ENCODE assay signal across 8 mouse cellular contexts in genomic region chr16:30063984-30064453, GRCm38 (mm10). TPM values are rescaled to one million over a fixed set of nuclear protein-coding genes. Genes with fewer than 3 reads are reported as not detected.
DNase-seq lines count a peak whose midpoint lies in the region; ATAC-seq and TF ChIP-seq lines count a peak whose summit lies in the region.

Hes1 (plus strand) TSS chr16:30064384.

- H3K4me3 ChIP-seq in gastrocnemius, adult 2 months: peak within 1 kb of the TSS; percentile 89
- H3K4me3 ChIP-seq in hindbrain, embryonic 15.5 days: peak within 1 kb of the TSS; percentile 68

- peaks cover 64% of the 10 kb centered on the region for H3K4me1 ChIP-seq in hindbrain, embryonic 15.5 days (replicated peaks)

- peak within 1 kb of the TSS; percentile 94 for H3K4me2 ChIP-seq in hindbrain, embryonic 15.5 days

- TF ChIP-seq CTCF in gastrocnemius, adult 2 months (IDR thresholded peaks at IDR 0.05): no peak

- H3K9ac ChIP-seq in hindbrain, embryonic 15.5 days: peak within 1 kb of the TSS; percentile 59

- H3K27me3 ChIP-seq in hindbrain, embryonic 15.5 days: peaks cover 40% of the 10 kb centered on the region

- under 1% methylated on average over 57 of the region's 57 CpGs for WGBS in hindbrain, embryonic 15.5 days

- intact Hi-C loops in gastrocnemius, adult 2 months (cut with DNase I): loop anchor here (1.0 to 2.0 kb wide), 3 partner anchors 55 to 249 kb away; no protein-coding TSS in a partner anchor

- DNase-seq in T-cell, adult 2 months (ENCODE audit: low spot score): peak; percentile 81
- peak; percentile 52 to 61 for DNase-seq in cerebellum, postnatal 36 days
- DNase-seq in gastrocnemius, adult 2 months: peak; percentile 96
- DNase-seq in left cerebral cortex, adult 18-20 months (ENCODE audit: low spot score in 2 of 2): peak; percentile 73 to 88
- DNase-seq in lung, postnatal 4 days: peak; percentile 95 to 99
- DNase-seq in right cerebral cortex, postnatal 14 days: peak; percentile 81
- peak; percentile 89 for DNase-seq in urinary bladder, postnatal 25 days (ENCODE audit: low spot score)

- peak; percentile 87 for ATAC-seq in hindbrain, embryonic 15.5 days (ENCODE audit: low FRiP score, low read depth)

- no peaks in the 10 kb centered on the region for H3K36me3 ChIP-seq in hindbrain, embryonic 15.5 days

- no peaks in the 10 kb centered on the region for H3K9me3 ChIP-seq in hindbrain, embryonic 15.5 days

- H3K27ac ChIP-seq in gastrocnemius, adult 2 months: peak within 1 kb of the TSS; percentile 98
- peak within 1 kb of the TSS; percentile 89 for H3K27ac ChIP-seq in hindbrain, embryonic 15.5 days (replicated peaks)

RNA-seq across cellular contexts. Expression of gene Hes1, which starts in this region (rescaled TPM):
- total RNA-seq in gastrocnemius, adult 2 months (2021): 10 to 100 TPM in 1 of 2 experiments, 1 to 10 TPM in 1; 9.5 to 11.1 TPM
- polyA plus RNA-seq in hindbrain, embryonic 15.5 days (2015; fragmentation: Nextera tagmentation; extraction: Ambion mirVana): 14.5 and 17.0 TPM in 2 replicates
- 10 to 100 TPM; 21.1 to 26.0 TPM for total RNA-seq in left cerebral cortex, adult 18-20 months (2021)

Comparison
In these comparisons a context has a peak if more than half of its experiments do, and no peak if none do; other contexts are left out.
1. Peak in every context shown above with its lines: DNase-seq, ATAC-seq, H3K4me3 ChIP-seq and H3K27ac ChIP-seq.